Mouse (Mus musculus): ENCODE results near the gene Zbed5.

DNA sequence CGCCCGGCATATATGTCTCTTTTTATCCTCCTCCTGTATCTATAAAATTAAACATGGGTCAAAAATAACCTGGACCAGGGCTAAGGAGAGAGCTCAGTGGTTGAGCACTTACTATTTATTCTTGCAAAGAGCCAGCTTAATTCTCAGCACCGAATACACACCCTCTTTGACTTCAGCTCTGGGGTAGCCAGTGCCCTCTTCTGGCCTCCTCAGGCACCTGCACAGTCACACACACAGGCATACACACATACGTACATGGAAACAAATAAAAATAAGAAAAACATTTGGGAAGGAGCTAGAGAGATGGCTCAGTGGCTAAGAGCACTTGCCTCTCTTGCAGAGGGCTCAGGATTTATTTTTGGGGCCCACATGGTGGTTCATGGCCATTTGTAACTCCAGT, 26.4 kb downstream of the Zbed5 start:
- TF ChIP-seq GATA1 (IDR thresholded peaks at IDR 0.05; ENCODE audit: low read length) (no peak), TAL1 (IDR thresholded peaks at IDR 0.05; ENCODE audit: low read length) (no peak)
